Mouse (Mus musculus) stomach, postnatal 0 days (tissue): ENCODE results near the gene Slf2. TPM values are rescaled to one million over a fixed set of nuclear protein-coding genes. Genes with fewer than 3 reads are reported as not detected.

Experiments
- ATAC-seq: fragments of 200-750 bp; cut with Nextera tagmentation; 2 replicates; pipeline ENCODE4 v1.8.0; 2017; ENCODE audit not compliant: low FRiP score, low TSS enrichment
- DNase-seq: peaks from one replicate; pipeline ENCODE4 v3.0.0-alpha.2; 2016; ENCODE audit warnings: low spot score
- H3K27ac ChIP-seq: fragments of 300-500 bp; sonication (generic); replicated peaks from 2 replicates; pipeline ENCODE4 v1.5.1; 2014; ENCODE audit warnings: mild to moderate bottlenecking, control low read depth
- H3K27me3 ChIP-seq: fragments of 300-500 bp; sonication (generic); 2 replicates; pipeline ENCODE4 v1.6.1; 2014; ENCODE audit warnings: low read length; ENCODE audit not compliant: control insufficient read depth, insufficient read depth
- H3K36me3 ChIP-seq: fragments of 300-500 bp; sonication (generic); 2 replicates; pipeline ENCODE4 v1.6.1; 2014; ENCODE audit warnings: low read length, mixed read lengths; ENCODE audit not compliant: control insufficient read depth, insufficient read depth
- H3K4me1 ChIP-seq: fragments of 300-500 bp; sonication (generic); replicated peaks from 2 replicates; pipeline ENCODE4 v1.6.1; 2014; ENCODE audit warnings: antibody characterized with exemption; ENCODE audit not compliant: control insufficient read depth, insufficient read depth
- H3K4me2 ChIP-seq: fragments of 300-500 bp; sonication (generic); replicated peaks from 2 replicates; pipeline ENCODE4 v1.6.1; 2014; ENCODE audit warnings: low read depth, mild to moderate bottlenecking, control low read depth, moderate library complexity
- H3K4me3 ChIP-seq: fragments of 300-500 bp; sonication (generic); 2 replicates; pipeline ENCODE4 v1.5.1; 2014; ENCODE audit warnings: low read depth, low read length, control low read depth
- H3K9ac ChIP-seq: fragments of 300-500 bp; sonication (generic); 2 replicates; pipeline ENCODE4 v1.6.1; 2014; ENCODE audit warnings: mild to moderate bottlenecking, low read length, control low read depth, mixed read lengths
- H3K9me3 ChIP-seq: fragments of 300-500 bp; sonication (generic); 2 replicates; pipeline ENCODE4 v1.6.1; 2016; ENCODE audit warnings: low read length; ENCODE audit not compliant: control insufficient read depth
- CTCF ChIP-seq: IDR thresholded peaks from 2 replicates; pipeline ENCODE4 v1.5.1; 2016; ENCODE audit warnings: antibody characterized with exemption, low read depth, mild to moderate bottlenecking, moderate library complexity
- EP300 ChIP-seq: optimal IDR thresholded peaks from 2 replicates; pipeline ENCODE3; 2016; ENCODE audit warnings: antibody characterized with exemption
- WGBS: fragments of 180-500 bp; shearing (Covaris S2); extraction: QIAGEN DNeasy Blood & Tissue Kit; methylation state at CpG from one replicate; pipeline ENCODE4 v1.1.7; 2014; 5-methylcytosine and 5-hydroxymethylcytosine counted together
- polyA plus RNA-seq: library from polyadenylated mRNA; unstranded; fragments of >200 nt; fragmentation: Nextera tagmentation; extraction: Ambion mirVana; gene quantifications from 2 replicates; pipeline ENCODE4 v1.2.1, GENCODE M21; 2015

Slf2 gene
- polyA plus RNA-seq, 1 experiment from 2014 or later: 9.3 TPM

- no peak for TF ChIP-seq EP300
- TF ChIP-seq CTCF: no peak
- H3K9ac ChIP-seq: no peak overlapping the region
- peak overlapping the region; percentile 45; the same call in 1 of the 2 replicates for H3K27ac ChIP-seq
- H3K36me3 ChIP-seq: no peaks in the 10 kb centered on the region
- H3K9me3 ChIP-seq: no peaks in the 10 kb centered on the region
- DNase-seq: no peak
- WGBS: 35% methylated on average over 6 of the region's 6 CpGs
- peaks cover 5% of the 10 kb centered on the region; the same call in 1 of the 2 replicates for H3K4me1 ChIP-seq
- H3K4me3 ChIP-seq: no peak overlapping the region
- ATAC-seq: no peak
- H3K4me2 ChIP-seq: no peak overlapping the region
- H3K27me3 ChIP-seq: no peaks in the 10 kb centered on the region
Observed at GRCm38 (mm10) chr19:44904141-44904720, 26.7 kb upstream of the Slf2 start.

GRCm38 (mm10) chr19:44905316-44905715 is 25.6 kb upstream of the Slf2 start:
- H3K9me3 ChIP-seq: no peaks in the 10 kb centered on the region
- no peak for TF ChIP-seq EP300
- no peak for TF ChIP-seq CTCF
- no peak overlapping the region for H3K27ac ChIP-seq
- no peak overlapping the region for H3K4me2 ChIP-seq
- H3K4me3 ChIP-seq: no peak overlapping the region
- H3K9ac ChIP-seq: no peak overlapping the region
- DNase-seq: no peak
- WGBS: 53% methylated on average over 4 of the region's 4 CpGs
- no peaks in the 10 kb centered on the region for H3K27me3 ChIP-seq
- ATAC-seq: no peak
- no peaks in the 10 kb centered on the region for H3K36me3 ChIP-seq
- H3K4me1 ChIP-seq: peaks cover 5% of the 10 kb centered on the region; the same call in 1 of the 2 replicates

- TF ChIP-seq EP300 (no peak), CTCF (peak; percentile 41)
- no peaks in the 10 kb centered on the region for H3K27me3 ChIP-seq
- H3K4me1 ChIP-seq: 0 out of 2 replicates have a peak, but pooled peaks cover 5% of the 10 kb centered on the region
- DNase-seq (no peak), ATAC-seq (peak; percentile 83; the same call in 1 of the 2 replicates)
- peak overlapping the region; percentile 82 for H3K27ac ChIP-seq
- H3K4me2 ChIP-seq: no peak overlapping the region
- H3K4me3 ChIP-seq: no peak overlapping the region
- no peaks in the 10 kb centered on the region for H3K36me3 ChIP-seq
- H3K9me3 ChIP-seq: no peaks in the 10 kb centered on the region
- WGBS: 32% methylated on average over 15 of the region's 15 CpGs
- no peak overlapping the region for H3K9ac ChIP-seq
Observed at GRCm38 (mm10) chr19:44907851-44908690, 22.9 kb upstream of the Slf2 start.

- no peak overlapping the region for H3K4me3 ChIP-seq
- TF ChIP-seq CTCF: no peak
- TF ChIP-seq EP300: no peak
- H3K36me3 ChIP-seq: no peaks in the 10 kb centered on the region
- WGBS: 55% methylated on average over 11 of the region's 11 CpGs
- H3K27ac ChIP-seq: peak overlapping the region; percentile 82
- no peak overlapping the region for H3K4me2 ChIP-seq
- H3K9me3 ChIP-seq: no peaks in the 10 kb centered on the region
- ATAC-seq (no peak), DNase-seq (no peak)
- 0 out of 2 replicates have a peak, but pooled peaks cover 5% of the 10 kb centered on the region for H3K4me1 ChIP-seq
- H3K27me3 ChIP-seq: no peaks in the 10 kb centered on the region
- no peak overlapping the region for H3K9ac ChIP-seq
Observed at GRCm38 (mm10) chr19:44908836-44909460, 22.0 kb upstream of the Slf2 start.

- TF ChIP-seq EP300: no peak
- TF ChIP-seq CTCF: no peak
- H3K36me3 ChIP-seq: no peaks in the 10 kb centered on the region
- H3K9me3 ChIP-seq: no peaks in the 10 kb centered on the region
- peak; percentile 38; the same call in 1 of the 2 replicates for ATAC-seq
- DNase-seq: no peak
- no peak overlapping the region for H3K4me2 ChIP-seq
- H3K4me3 ChIP-seq: no peak overlapping the region
- H3K27ac ChIP-seq: peak overlapping the region; percentile 63
- H3K9ac ChIP-seq: no peak overlapping the region
- 39% methylated on average over 10 of the region's 10 CpGs for WGBS
- H3K27me3 ChIP-seq: no peaks in the 10 kb centered on the region
- H3K4me1 ChIP-seq: no peaks in the 10 kb centered on the region
Observed at GRCm38 (mm10) chr19:44914481-44915249, 16.3 kb upstream of the Slf2 start.
